Mouse (Mus musculus) forebrain, embryonic 10.5 days (tissue): ENCODE results near the gene Il10rb. TPM values are rescaled to one million over a fixed set of nuclear protein-coding genes. Genes with fewer than 3 reads are reported as not detected.

Experiments used
- DNase-seq: peaks from one replicate; pipeline ENCODE4 v3.0.0-alpha.2; 2017; ENCODE audit warnings: low spot score; ENCODE audit errors: extremely low spot score
- H3K27ac ChIP-seq: fragments of 300-500 bp; sonication (generic); 2 replicates; pipeline ENCODE4 v1.5.1; 2016; ENCODE audit warnings: mild to moderate bottlenecking
- H3K27me3 ChIP-seq: fragments of 300-500 bp; sonication (generic); 2 replicates; pipeline ENCODE4 v1.6.1; 2016; ENCODE audit warnings: mild to moderate bottlenecking; ENCODE audit not compliant: poor library complexity, severe bottlenecking
- H3K36me3 ChIP-seq: fragments of 300-500 bp; sonication (generic); replicated peaks from 2 replicates; pipeline ENCODE4 v1.6.1; 2016; ENCODE audit warnings: mild to moderate bottlenecking, moderate library complexity
- H3K4me1 ChIP-seq: fragments of 300-500 bp; sonication (generic); 2 replicates; pipeline ENCODE4 v1.6.1; 2016
- H3K4me3 ChIP-seq: fragments of 300-500 bp; sonication (generic); 2 replicates; pipeline ENCODE4 v1.5.1; 2016; ENCODE audit warnings: mild to moderate bottlenecking, moderate library complexity
- H3K9me3 ChIP-seq: fragments of 300-500 bp; sonication (generic); 2 replicates; pipeline ENCODE4 v1.6.1; 2016; ENCODE audit warnings: mild to moderate bottlenecking, moderate library complexity
- WGBS: fragments of 180-500 bp; shearing (Covaris S2); methylation state at CpG from one replicate; pipeline ENCODE4 v1.1.7; 2016; 5-methylcytosine and 5-hydroxymethylcytosine counted together
- polyA plus RNA-seq: library from polyadenylated mRNA; unstranded; fragments of >200 nt; fragmentation: Nextera tagmentation; extraction: Ambion mirVana; gene quantifications from 2 replicates; pipeline ENCODE4 v1.2.1, GENCODE M21; 2016

Gene Il10rb
- polyA plus RNA-seq, 1 experiment from 2014 or later: 4.7 TPM

- no peaks in the 10 kb centered on the region for H3K36me3 ChIP-seq
- 91% methylated on average over 5 of the region's 5 CpGs for WGBS
- peaks cover 5% of the 10 kb centered on the region; the same call in 1 of the 2 replicates for H3K4me1 ChIP-seq
- H3K4me3 ChIP-seq: no peak overlapping the region
- H3K9me3 ChIP-seq: no peaks in the 10 kb centered on the region
- H3K27ac ChIP-seq: no peak overlapping the region
- no peak for DNase-seq
- H3K27me3 ChIP-seq: no peaks in the 10 kb centered on the region
Measured at GRCm38 (mm10) chr16:91448088-91448487, 42.1 kb downstream of the Il10rb start.

- WGBS: 85% methylated on average over 7 of the region's 7 CpGs
- Histone ChIP-seq H3K4me1 (peaks cover 5% of the 10 kb centered on the region; the same call in 1 of the 2 replicates), H3K9me3 (no peaks in the 10 kb centered on the region), H3K27me3 (no peaks in the 10 kb centered on the region), H3K4me3 (no peak overlapping the region), H3K27ac (no peak overlapping the region), H3K36me3 (no peaks in the 10 kb centered on the region)
- no peak for DNase-seq
Measured at GRCm38 (mm10) chr16:91448895-91449294, 42.9 kb downstream of the Il10rb start.

- H3K36me3 ChIP-seq: no peaks in the 10 kb centered on the region
- no peak for DNase-seq
- H3K4me3 ChIP-seq: no peak overlapping the region
- WGBS: 83% methylated on average over 12 of the region's 12 CpGs
- no peaks in the 10 kb centered on the region for H3K27me3 ChIP-seq
- H3K9me3 ChIP-seq: no peaks in the 10 kb centered on the region
- H3K27ac ChIP-seq: no peak overlapping the region
- H3K4me1 ChIP-seq: peaks cover 6% of the 10 kb centered on the region
Measured at GRCm38 (mm10) chr16:91450137-91451064, 44.4 kb downstream of the Il10rb start.

GRCm38 (mm10) chr16:91451949-91452348, 46.0 kb downstream of the Il10rb start:
- H3K36me3 ChIP-seq: no peaks in the 10 kb centered on the region
- no peak overlapping the region for H3K27ac ChIP-seq
- peaks cover 6% of the 10 kb centered on the region for H3K4me1 ChIP-seq
- no peaks in the 10 kb centered on the region for H3K27me3 ChIP-seq
- DNase-seq: no peak
- 85% methylated on average over 2 of the region's 2 CpGs for WGBS
- H3K9me3 ChIP-seq: no peaks in the 10 kb centered on the region
- H3K4me3 ChIP-seq: no peak overlapping the region

GRCm38 (mm10) chr16:91452363-91452896, 46.5 kb downstream of the Il10rb start:
- no peak for DNase-seq
- Histone ChIP-seq H3K27ac (no peak overlapping the region), H3K36me3 (no peaks in the 10 kb centered on the region), H3K4me1 (peaks cover 3% of the 10 kb centered on the region; the same call in 1 of the 2 replicates), H3K9me3 (no peaks in the 10 kb centered on the region), H3K27me3 (no peaks in the 10 kb centered on the region), H3K4me3 (no peak overlapping the region)
- WGBS: 86% methylated on average over 6 of the region's 6 CpGs

- 79% methylated on average over 4 of the region's 4 CpGs for WGBS
- H3K36me3 ChIP-seq: no peaks in the 10 kb centered on the region
- no peaks in the 10 kb centered on the region for H3K9me3 ChIP-seq
- DNase-seq: no peak
- no peaks in the 10 kb centered on the region for H3K27me3 ChIP-seq
- H3K27ac ChIP-seq: no peak overlapping the region
- no peak overlapping the region for H3K4me3 ChIP-seq
- H3K4me1 ChIP-seq: peaks cover 7% of the 10 kb centered on the region; the same call in 1 of the 2 replicates
Measured at GRCm38 (mm10) chr16:91455868-91456267, 49.9 kb downstream of the Il10rb start.

- Histone ChIP-seq H3K9me3 (no peaks in the 10 kb centered on the region), H3K4me3 (no peak overlapping the region), H3K4me1 (peaks cover 11% of the 10 kb centered on the region; the same call in 1 of the 2 replicates), H3K27me3 (no peaks in the 10 kb centered on the region), H3K27ac (no peak overlapping the region), H3K36me3 (no peaks in the 10 kb centered on the region)
- DNase-seq: no peak
- 86% methylated on average over 21 of the region's 21 CpGs for WGBS
Measured at GRCm38 (mm10) chr16:91458301-91458746, 52.4 kb downstream of the Il10rb start.

- H3K36me3 ChIP-seq: no peaks in the 10 kb centered on the region
- H3K27me3 ChIP-seq: no peaks in the 10 kb centered on the region
- 66% methylated on average over 5 of the region's 5 CpGs for WGBS
- no peak overlapping the region for H3K27ac ChIP-seq
- H3K4me3 ChIP-seq: no peak overlapping the region
- H3K4me1 ChIP-seq: peaks cover 13% of the 10 kb centered on the region
- DNase-seq: no peak
- H3K9me3 ChIP-seq: no peaks in the 10 kb centered on the region
Measured at GRCm38 (mm10) chr16:91458976-91459375, 53.0 kb downstream of the Il10rb start.

GRCm38 (mm10) chr16:91459396-91459795, 53.4 kb downstream of the Il10rb start:
- no peaks in the 10 kb centered on the region for H3K36me3 ChIP-seq
- WGBS: 93% methylated on average over 3 of the region's 3 CpGs
- H3K4me1 ChIP-seq: peaks cover 17% of the 10 kb centered on the region

GRCm38 (mm10) chr16:91459841-91460370, 53.9 kb downstream of the Il10rb start:
- H3K4me1 ChIP-seq: peaks cover 22% of the 10 kb centered on the region
- no peaks in the 10 kb centered on the region for H3K9me3 ChIP-seq
- no peak overlapping the region for H3K27ac ChIP-seq
- DNase-seq: no peak
- no peak overlapping the region for H3K4me3 ChIP-seq
- no peaks in the 10 kb centered on the region for H3K27me3 ChIP-seq
- 70% methylated on average over 11 of the region's 11 CpGs for WGBS
- H3K36me3 ChIP-seq: no peaks in the 10 kb centered on the region

More at GRCm38 (mm10) chr16:91459396-91459795, 53.4 kb downstream of the Il10rb start:
- Histone ChIP-seq H3K27ac (no peak overlapping the region), H3K27me3 (no peaks in the 10 kb centered on the region), H3K9me3 (no peaks in the 10 kb centered on the region), H3K4me3 (no peak overlapping the region)
- no peak for DNase-seq

- H3K9me3 ChIP-seq: no peaks in the 10 kb centered on the region
- no peak overlapping the region for H3K27ac ChIP-seq
- no peak overlapping the region for H3K4me3 ChIP-seq
- no peaks in the 10 kb centered on the region for H3K27me3 ChIP-seq
- DNase-seq: no peak
- WGBS: 76% methylated on average over 11 of the region's 11 CpGs
- no peaks in the 10 kb centered on the region for H3K36me3 ChIP-seq
- peaks cover 32% of the 10 kb centered on the region for H3K4me1 ChIP-seq
Measured at GRCm38 (mm10) chr16:91461066-91461638, 55.2 kb downstream of the Il10rb start.

GRCm38 (mm10) chr16:91461773-91462181, 55.8 kb downstream of the Il10rb start:
- WGBS: 76% methylated on average over 9 of the region's 9 CpGs
- H3K9me3 ChIP-seq: no peaks in the 10 kb centered on the region

More at GRCm38 (mm10) chr16:91461773-91462181, 55.8 kb downstream of the Il10rb start:
- Histone ChIP-seq H3K27ac (no peak overlapping the region), H3K27me3 (no peaks in the 10 kb centered on the region), H3K36me3 (no peaks in the 10 kb centered on the region), H3K4me1 (peaks cover 38% of the 10 kb centered on the region), H3K4me3 (no peak overlapping the region)
- DNase-seq: no peak
